In genomic region chr5:30796125-30796524, GRCm38 (mm10) we compare ENCODE assay signal across 7 mouse cellular contexts. TPM values are rescaled to one million over a fixed set of nuclear protein-coding genes. Genes with fewer than 3 reads are reported as not detected.
DNase-seq lines count a peak whose midpoint lies in the region; ATAC-seq lines count a peak whose summit lies in the region.

No protein-coding gene starts in this region.

- H3K27ac ChIP-seq in limb, embryonic 12.5 days = no peak overlapping the region
- H3K27ac ChIP-seq in midbrain, embryonic 16.5 days (ENCODE audit: low read length) = peak overlapping the region; percentile 35; the same call in 1 of the 2 replicates

- no peaks in the 10 kb centered on the region for H3K36me3 ChIP-seq in limb, embryonic 12.5 days
- H3K36me3 ChIP-seq in midbrain, embryonic 16.5 days (ENCODE audit: control insufficient read depth, insufficient read depth, low read length) = peaks cover 48% of the 10 kb centered on the region

- H3K9ac ChIP-seq in limb, embryonic 12.5 days (replicated peaks) = no peak overlapping the region
- no peak overlapping the region for H3K9ac ChIP-seq in midbrain, embryonic 16.5 days (ENCODE audit: low read depth, low read length)

- H3K9me3 ChIP-seq in limb, embryonic 12.5 days = no peaks in the 10 kb centered on the region
- no peaks in the 10 kb centered on the region for H3K9me3 ChIP-seq in midbrain, embryonic 16.5 days (replicated peaks; ENCODE audit: control insufficient read depth, low read length, poor library complexity, severe bottlenecking)

- H3K27me3 ChIP-seq in limb, embryonic 12.5 days = no peaks in the 10 kb centered on the region
- H3K27me3 ChIP-seq in midbrain, embryonic 16.5 days (ENCODE audit: control insufficient read depth, insufficient read depth, low read depth, low read length) = no peaks in the 10 kb centered on the region

- DNase-seq in adrenal gland, postnatal 10 days = peak; percentile 92
- peak; percentile 85 for DNase-seq in embryo, embryonic 11 days
- peak; percentile 95 for DNase-seq in heart, adult 11 months
- peak; percentile 75 for DNase-seq in kidney, adult 18-20 months
- DNase-seq in spleen, postnatal 36 days (ENCODE audit: low spot score in 2 of 2) = peak; percentile 61 to 62

- ATAC-seq in limb, embryonic 12.5 days (ENCODE audit: insufficient number of reproducible peaks, insufficient read depth, low FRiP score, low TSS enrichment, low read depth) = 0 out of 2 replicates have a peak, but pooled peaks have one; percentile 54
- ATAC-seq in midbrain, embryonic 16.5 days = peak; percentile 64

- no peak overlapping the region for H3K4me3 ChIP-seq in limb, embryonic 12.5 days (replicated peaks)
- H3K4me3 ChIP-seq in midbrain, embryonic 16.5 days (ENCODE audit: low read depth, low read length) = no peak overlapping the region

- no peak overlapping the region for H3K4me2 ChIP-seq in limb, embryonic 12.5 days
- no peak overlapping the region for H3K4me2 ChIP-seq in midbrain, embryonic 16.5 days (ENCODE audit: low read length)

- WGBS in limb, embryonic 12.5 days = 16% methylated on average over 12 of the region's 12 CpGs
- WGBS in midbrain, embryonic 16.5 days = 11% methylated on average over 12 of the region's 12 CpGs

- H3K4me1 ChIP-seq in limb, embryonic 12.5 days (replicated peaks) = peaks cover 4% of the 10 kb centered on the region; the same call in 1 of the 2 replicates
- H3K4me1 ChIP-seq in midbrain, embryonic 16.5 days (ENCODE audit: control insufficient read depth, insufficient read depth, low read length) = peaks cover 9% of the 10 kb centered on the region; the same call in 1 of the 2 replicates

RNA-seq across cellular contexts. Expression of gene Mapre3, which starts 18.3 kb away (rescaled TPM):
- total RNA-seq in adrenal gland, postnatal 10 days (2021) = 10 to 100 TPM; 35.9 to 47.4 TPM
- polyA plus RNA-seq in limb, embryonic 12.5 days (2016; fragmentation: Nextera tagmentation; extraction: Ambion mirVana) = 26.8 and 28.4 TPM in 2 replicates
- polyA plus RNA-seq in midbrain, embryonic 16.5 days (2015; fragmentation: Nextera tagmentation; extraction: Ambion mirVana) = 162 and 172 TPM in 2 replicates
